Mouse (Mus musculus) MEL (cell line): ENCODE data around the gene Wfdc9.

Experiments used
- CTCF ChIP-seq, 3 experiments: IDR thresholded peaks in 2 of 3; conservative IDR thresholded peaks in 1 of 3; 2 replicates each; pipeline ENCODE4 v1.5.1; 2011 to 2012; ENCODE audit warnings: low read length in 3 of 3, low read depth in 2 of 3, mild to moderate bottlenecking in 2 of 3, improper control_type of control experiment in 1 of 3, inconsistent platforms in 1 of 3, mixed read lengths in 1 of 3, moderate library complexity in 1 of 3; ENCODE audit not compliant: control insufficient read depth in 1 of 3, insufficient read depth in 1 of 3, poor library complexity in 1 of 3, severe bottlenecking in 1 of 3
- E2F4 ChIP-seq: IDR thresholded peaks from 2 replicates; pipeline ENCODE4 v1.6.1; 2011; ENCODE audit warnings: low read depth, low read length, improper control_type of control experiment, borderline replicate concordance
- ELF1 ChIP-seq: IDR thresholded peaks from 2 replicates; pipeline ENCODE4 v1.6.1; 2014; ENCODE audit warnings: low read depth, mild to moderate bottlenecking, inconsistent platforms, low read length, improper control_type of control experiment, moderate library complexity
- JUND ChIP-seq: IDR thresholded peaks from 2 replicates; pipeline ENCODE4 v1.6.1; 2011; ENCODE audit warnings: low read depth, mild to moderate bottlenecking, improper control_type of control experiment, low read length
- MAFK ChIP-seq: IDR thresholded peaks from 2 replicates; pipeline ENCODE4 v1.6.1; 2011; ENCODE audit warnings: low read depth, mild to moderate bottlenecking, low read length, improper control_type of control experiment, borderline replicate concordance
- MAX ChIP-seq: IDR thresholded peaks from 2 replicates; pipeline ENCODE4 v1.6.1; 2011; ENCODE audit warnings: low read length, improper control_type of control experiment
- MXI1 ChIP-seq: IDR thresholded peaks from 2 replicates; pipeline ENCODE4 v1.6.1; 2011; ENCODE audit warnings: mild to moderate bottlenecking, low read depth, low read length, improper control_type of control experiment
- POLR2A ChIP-seq, 2 experiments: IDR thresholded peaks; 2 replicates each; pipeline ENCODE4 v1.6.1; 2011 to 2012; ENCODE audit warnings: low read length in 2 of 2, mild to moderate bottlenecking in 2 of 2, control low read depth in 1 of 2, improper control_type of control experiment in 1 of 2, low read depth in 1 of 2, moderate library complexity in 1 of 2; ENCODE audit not compliant: control insufficient read depth in 1 of 2, insufficient read depth in 1 of 2, poor library complexity in 1 of 2
- TCF12 ChIP-seq: IDR thresholded peaks from 2 replicates; pipeline ENCODE4 v1.6.1; 2014; ENCODE audit warnings: low read depth, mild to moderate bottlenecking, inconsistent platforms, low read length, improper control_type of control experiment, moderate library complexity

DNA sequence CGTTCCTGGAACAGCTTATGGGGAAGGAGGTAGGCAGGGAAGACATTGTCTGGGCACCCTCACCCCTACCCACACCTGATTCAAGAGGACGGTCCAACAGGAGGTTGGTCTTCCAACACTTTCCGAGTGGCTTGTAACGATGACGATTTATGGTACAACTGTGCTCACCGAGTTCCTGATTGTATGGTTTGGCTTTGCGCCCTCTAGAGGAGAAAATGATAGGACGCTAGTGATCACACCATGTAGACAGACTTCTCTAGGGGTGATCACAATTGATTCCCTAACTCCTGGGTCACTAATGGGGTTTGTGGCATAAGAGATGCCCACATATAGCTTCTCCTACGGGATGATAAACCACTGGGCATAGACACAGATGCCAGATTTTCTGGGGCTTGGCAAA lies 21.1 kb downstream of the Wfdc9 start:
- no peak for TF ChIP-seq MXI1
- no peak for TF ChIP-seq POLR2A (IDR thresholded peaks at IDR 0.05; ENCODE audit: control insufficient read depth in 1 of 2, insufficient read depth in 1 of 2, low read depth in 1 of 2, low read length in 2 of 2, poor library complexity in 1 of 2)
- peak; percentile 21 to 55 (median 43); a peak in 5 of 6 replicates for TF ChIP-seq CTCF (IDR thresholded peaks at IDR 0.05 in 2 of 3, conservative IDR thresholded peaks at IDR 0.05 in 1 of 3; ENCODE audit: control insufficient read depth in 1 of 3, insufficient read depth in 1 of 3, low read depth in 2 of 3, low read length in 3 of 3, poor library complexity in 1 of 3, severe bottlenecking in 1 of 3)
- no peak for TF ChIP-seq MAX
- no peak for TF ChIP-seq JUND
- TF ChIP-seq E2F4, result no peak
- TF ChIP-seq TCF12, result no peak
- TF ChIP-seq MAFK, result no peak
- no peak for TF ChIP-seq ELF1
